Mouse (Mus musculus): ENCODE results near the gene Rin2. TPM values are rescaled to one million over a fixed set of nuclear protein-coding genes. Genes with fewer than 3 reads are reported as not detected.

Rin2 gene
- polyA plus RNA-seq, 1 experiment: not detected

DNA sequence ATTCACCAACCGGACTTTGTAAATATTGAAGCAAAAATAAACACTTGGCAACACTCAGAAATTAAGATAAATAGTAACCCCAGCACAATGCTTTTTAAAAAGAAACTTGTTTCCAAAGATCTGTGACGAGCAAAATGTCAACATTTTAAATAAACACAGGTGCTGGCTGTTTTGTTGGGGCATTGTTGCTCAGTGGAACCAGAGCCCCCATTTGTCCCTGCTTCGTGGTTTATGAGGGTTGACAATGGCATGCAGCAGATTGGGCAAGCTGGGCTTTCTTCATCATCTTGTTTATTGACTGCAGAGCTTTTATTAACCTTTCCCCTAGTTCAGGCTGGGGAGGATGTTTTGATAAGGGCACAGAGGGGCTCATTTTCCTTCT lies 1.5 kb downstream of the Rin2 start:
- TF ChIP-seq GATA1 (IDR thresholded peaks at IDR 0.05; ENCODE audit: low read length): no peak

DNA sequence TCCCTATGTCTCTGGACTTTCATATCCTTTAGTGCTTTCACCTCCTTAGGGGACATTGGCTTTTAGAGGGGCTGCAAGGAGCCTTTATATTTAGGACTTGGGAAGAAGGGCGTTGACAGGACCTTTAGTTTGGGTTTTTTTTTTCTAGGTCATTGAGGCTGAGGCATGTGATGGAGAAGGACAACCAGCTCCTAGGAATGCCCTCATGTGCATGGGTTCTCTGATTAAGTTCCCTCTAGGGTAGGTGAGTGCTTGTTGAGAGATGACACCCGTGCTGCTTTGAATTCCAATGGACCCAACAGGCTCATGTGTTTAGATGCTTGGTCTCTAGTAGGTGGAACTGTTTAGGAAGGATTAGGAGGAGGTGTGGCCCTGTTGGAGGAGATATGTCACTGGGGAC lies 1.9 kb downstream of the Rin2 start:
- TF ChIP-seq GATA1 (IDR thresholded peaks at IDR 0.05; ENCODE audit: low read length): no peak

DNA sequence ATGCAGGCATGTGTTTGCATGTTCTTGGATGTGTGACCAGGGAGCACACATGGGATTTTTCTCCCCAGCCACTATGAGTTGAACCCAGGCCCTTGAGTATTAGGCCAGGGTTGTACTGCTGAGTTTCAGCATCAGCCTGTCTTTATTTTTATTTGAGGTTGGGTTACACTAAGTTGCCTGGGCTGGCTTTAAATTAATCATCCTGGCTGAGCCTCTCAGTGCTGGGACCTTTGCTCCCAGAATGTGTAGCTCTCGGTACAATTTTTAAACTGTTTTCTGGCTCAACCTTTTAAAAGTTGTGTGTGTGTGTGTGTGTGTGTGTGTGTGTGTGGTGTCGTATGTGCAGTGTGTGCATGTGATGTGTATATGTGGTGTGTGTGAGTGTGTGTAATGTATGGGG lies 5.1 kb downstream of the Rin2 start:
- TF ChIP-seq GATA1 (IDR thresholded peaks at IDR 0.05; ENCODE audit: low read length): no peak

DNA sequence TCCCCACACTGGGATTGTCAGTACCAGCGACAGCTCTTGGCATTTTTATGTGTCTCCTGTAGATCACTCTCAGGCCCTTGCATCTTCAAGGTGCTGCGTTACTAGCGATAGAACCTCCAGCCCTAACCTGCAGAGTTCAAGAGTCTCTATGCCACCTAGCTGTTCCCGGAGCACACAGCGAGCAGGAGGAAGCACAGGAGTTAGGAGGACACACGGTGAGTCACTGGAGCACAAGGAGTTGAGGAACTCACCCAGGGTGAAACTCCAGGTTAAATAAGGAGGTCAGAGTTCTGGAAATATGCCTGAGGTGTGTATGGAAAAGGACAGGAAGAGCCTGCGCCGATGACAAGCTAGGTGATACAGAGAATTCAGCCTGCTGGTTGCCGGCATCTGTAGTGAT lies 5.7 kb downstream of the Rin2 start:
- TF ChIP-seq GATA1 (IDR thresholded peaks at IDR 0.05; ENCODE audit: low read length): no peak

DNA sequence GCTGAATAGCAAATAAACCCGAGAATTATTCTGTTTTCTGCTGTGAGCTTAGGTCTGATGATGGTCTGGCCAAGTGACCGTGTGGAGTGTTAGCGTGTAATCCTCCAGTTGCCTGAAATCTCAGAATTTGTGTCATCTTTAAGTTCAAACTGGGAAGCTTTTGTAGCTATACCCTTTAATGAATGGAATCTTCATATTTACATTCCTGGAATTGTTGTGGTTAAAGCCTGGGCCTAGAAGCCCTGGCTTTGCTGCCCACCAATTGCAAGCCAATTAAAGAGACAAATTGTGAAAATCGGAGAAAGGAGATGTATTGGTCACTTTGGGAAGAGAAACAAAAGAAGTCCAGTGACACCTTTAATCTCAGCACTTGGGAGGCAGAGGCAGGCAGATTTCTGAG lies 6.6 kb downstream of the Rin2 start:
- TF ChIP-seq GATA1 (IDR thresholded peaks at IDR 0.05; ENCODE audit: low read length): no peak

DNA sequence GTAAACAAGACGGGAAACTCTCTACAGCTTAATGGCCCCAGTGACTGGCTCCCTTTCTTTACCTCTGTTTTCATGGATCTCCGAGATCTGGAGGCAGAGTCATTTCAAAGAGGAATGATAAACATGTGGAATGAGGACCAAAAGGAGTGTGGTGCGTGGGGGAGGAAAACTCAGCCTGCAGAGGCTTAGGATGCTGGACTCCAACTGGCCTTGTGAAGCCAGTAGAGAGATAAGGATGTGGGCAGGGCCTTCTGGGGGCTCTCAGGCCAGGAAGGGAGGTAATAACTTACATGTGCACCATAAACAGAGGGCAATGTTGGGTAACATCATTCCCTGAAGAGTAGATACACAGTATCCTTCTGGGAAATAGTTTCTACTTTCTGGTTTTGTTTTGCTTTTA lies 7.9 kb downstream of the Rin2 start:
- no peak for TF ChIP-seq GATA1 (IDR thresholded peaks at IDR 0.05; ENCODE audit: low read length)

DNA sequence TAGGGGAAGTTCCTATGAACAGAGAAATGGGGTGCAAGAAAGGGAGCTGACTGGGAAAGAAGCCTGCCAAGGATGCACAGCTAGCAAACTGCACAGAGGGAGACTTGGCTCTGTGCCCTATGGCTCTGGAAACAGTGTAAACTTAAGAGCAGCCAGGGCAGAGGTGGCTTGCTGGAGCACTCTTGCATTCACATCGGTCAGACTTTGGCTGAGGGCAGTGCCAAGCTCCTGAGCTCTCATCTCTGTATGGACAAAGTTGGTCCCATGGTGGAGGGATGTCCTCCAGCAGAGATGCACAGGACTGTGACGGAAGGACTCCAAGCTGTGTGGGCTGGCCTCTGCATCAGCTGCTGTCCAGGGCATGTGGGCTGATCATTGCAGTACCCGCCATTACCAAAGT lies 8.5 kb downstream of the Rin2 start:
- TF ChIP-seq GATA1 (IDR thresholded peaks at IDR 0.05; ENCODE audit: low read length): no peak

DNA sequence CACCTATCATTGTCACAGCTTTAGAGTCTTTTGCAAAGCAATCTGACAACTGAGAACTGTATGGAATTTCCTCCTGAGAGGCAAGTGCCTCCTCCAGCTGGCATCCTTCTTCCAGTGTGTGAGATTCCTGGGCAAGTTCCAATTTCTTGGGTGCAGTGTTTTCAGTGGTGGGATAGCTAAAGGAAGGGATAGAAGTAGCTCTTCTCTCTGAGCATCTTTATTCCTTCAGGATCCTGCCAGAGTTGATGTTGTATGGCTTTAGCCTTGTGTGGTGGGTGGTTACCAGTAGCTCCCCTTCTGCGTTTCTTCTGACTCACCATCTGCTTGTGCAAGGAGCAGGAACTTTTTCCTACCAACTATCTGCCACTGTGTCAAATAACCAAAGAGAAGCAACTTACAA lies 9.1 kb downstream of the Rin2 start:
- TF ChIP-seq GATA1 (IDR thresholded peaks at IDR 0.05; ENCODE audit: low read length): no peak

DNA sequence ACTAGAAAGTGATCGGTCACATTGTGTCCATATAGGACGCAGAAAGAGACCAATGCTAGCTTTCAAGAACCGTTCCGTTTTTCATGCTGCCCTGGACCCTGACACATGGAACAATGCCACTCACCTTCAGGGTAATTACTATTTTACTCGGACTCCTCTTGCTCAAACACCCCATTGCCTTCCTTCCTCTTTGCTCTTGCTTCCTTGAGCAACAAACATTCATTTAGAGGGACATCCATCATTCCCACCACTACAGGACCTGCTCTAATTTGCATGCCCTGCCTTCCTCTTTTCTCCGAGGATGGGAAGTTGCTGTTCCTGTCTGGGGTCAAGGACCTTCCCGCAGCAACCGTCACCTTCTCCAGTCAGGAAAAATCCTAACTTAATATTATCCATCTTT lies 9.9 kb downstream of the Rin2 start:
- TF ChIP-seq GATA1 (IDR thresholded peaks at IDR 0.05; ENCODE audit: low read length): no peak

DNA sequence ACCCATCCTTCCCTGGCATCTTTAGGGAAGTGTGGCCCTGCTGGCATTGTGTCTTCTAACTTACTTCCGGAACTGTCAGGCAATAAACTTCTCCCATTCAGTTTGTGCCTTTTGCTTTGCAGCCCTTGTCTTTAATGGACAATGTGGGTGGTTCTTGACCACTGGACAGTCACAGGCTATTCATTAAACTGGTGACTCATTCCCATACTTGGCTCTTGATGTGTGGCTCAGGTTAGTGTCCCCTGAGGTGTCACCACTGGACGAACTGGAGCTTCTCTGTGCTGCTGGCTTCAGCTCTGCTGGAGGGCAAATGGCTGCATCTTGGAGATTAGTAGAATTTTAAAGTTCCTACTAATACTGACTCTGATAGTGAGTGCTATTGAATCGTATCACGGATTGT lies 11.0 kb downstream of the Rin2 start:
- TF ChIP-seq GATA1 (IDR thresholded peaks at IDR 0.05; ENCODE audit: low read length): no peak

DNA sequence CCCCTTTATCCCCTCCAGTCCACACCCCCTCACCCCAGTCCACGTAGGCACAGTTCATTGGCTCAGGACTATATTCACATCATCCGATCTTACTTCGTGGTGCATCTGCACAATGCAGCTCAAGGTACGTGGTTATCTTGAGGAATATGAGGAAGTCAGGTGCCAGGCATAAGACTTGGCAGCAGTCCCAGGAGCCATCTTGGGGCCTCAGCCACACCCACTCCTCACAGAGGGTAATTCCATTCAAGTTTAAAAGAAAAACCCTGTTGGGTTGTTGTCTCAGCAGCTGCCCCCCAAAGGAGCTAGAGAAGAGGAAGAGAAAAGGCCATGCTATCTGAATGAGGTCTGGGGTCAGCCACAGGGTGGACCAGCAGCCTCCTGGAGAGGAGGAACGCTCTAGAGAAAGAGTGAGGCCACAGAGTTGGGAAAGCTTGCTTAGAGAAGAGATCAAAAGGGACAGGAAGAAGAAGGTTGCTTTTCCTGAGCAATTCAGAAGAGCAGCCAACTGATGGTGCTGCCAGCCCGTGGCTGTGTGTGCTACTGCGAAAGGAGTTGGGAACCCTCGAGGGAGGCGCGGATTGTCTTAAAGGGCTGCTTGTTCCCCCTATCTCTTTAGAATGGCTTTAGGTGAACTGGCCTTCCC lies 16.5 kb downstream of the Rin2 start:
- TF ChIP-seq GATA1 (IDR thresholded peaks at IDR 0.05; ENCODE audit: low read length): no peak

DNA sequence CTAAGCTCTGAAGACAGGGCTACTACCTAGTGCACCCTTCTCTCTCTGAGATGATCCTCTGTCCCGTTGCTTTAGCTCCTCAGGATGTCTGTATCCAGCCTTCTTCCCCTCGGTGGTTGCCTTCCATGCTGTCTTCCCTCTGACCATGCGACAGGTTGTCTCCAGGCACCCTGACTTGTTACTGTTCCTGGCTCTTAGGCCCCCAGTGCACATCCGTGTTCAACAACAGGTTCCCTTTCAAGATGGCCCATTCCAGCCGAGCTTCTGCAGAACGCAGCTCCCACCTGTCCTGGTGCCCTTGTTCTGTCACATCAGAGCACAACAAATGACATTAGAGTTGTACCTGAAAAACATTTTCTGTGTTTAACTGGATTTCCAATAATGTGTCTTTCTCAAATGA lies 22.1 kb downstream of the Rin2 start:
- no peak for TF ChIP-seq GATA1 (IDR thresholded peaks at IDR 0.05; ENCODE audit: low read length)

DNA sequence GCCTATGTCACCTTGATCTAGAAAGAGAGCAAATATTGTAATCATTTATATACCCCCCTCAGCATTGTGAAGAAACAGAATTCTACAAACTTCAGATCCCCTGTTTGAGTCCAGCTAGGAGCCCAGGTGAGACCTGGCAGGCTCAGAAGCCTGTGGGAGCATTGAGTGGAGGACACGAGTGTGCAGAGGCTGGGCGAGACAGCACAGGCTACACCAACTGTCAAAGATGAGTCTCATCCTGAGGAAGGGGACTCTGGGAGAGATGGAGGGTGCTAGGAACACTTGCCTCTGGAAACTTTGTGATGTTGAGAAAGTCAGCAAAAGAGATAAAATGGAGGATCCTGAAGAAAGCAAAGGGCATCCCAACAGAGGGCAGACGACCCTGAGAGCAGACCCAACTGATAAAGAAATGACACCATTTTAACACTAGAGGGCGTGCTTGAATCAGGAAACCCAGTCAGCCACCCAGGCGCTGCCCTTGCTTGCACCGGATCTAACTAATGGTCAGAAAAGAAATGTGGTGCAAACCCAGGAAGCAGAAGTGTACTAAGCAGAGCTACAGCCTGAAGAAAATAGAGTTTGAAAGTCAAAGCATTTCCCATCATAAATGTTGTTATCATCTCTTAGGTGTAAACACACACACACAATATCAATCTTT lies 24.5 kb downstream of the Rin2 start:
- TF ChIP-seq GATA1 (IDR thresholded peaks at IDR 0.05; ENCODE audit: low read length): no peak

DNA sequence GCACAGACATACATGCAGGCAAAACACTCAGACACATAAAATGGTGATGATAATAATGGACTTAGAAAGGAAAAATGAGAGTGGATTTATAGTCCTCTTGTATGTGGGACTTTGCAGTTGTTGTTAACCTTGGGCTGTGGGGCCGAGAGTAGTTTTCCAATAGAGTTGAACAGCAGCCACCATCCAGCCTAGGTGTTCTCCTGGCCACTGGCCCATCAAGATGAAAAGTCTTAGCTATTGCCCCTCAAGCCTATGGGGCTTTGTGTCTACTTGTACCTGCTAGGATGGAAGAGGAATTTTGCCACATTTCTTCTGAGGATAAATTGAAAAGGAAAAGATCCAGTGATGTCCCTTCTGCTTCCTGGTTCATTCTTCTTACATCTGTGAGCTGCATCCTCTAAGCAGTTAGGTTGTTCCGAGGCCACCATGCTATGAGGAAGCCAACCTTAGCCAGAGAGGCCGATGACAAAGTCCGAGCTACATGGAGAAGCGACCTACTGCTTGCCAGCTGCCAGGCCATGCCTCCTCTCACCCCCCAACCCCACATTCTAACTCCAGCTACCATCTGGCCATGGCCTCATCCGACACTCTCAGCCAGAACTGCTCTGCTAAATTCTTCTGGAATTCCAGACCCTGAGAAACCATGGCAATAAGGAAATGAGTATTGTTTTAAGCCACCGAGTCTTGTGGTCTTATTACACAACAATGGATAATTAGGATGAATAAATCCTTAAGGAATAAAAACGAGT lies 25.4 kb downstream of the Rin2 start:
- no peak for TF ChIP-seq GATA1 (IDR thresholded peaks at IDR 0.05; ENCODE audit: low read length)

DNA sequence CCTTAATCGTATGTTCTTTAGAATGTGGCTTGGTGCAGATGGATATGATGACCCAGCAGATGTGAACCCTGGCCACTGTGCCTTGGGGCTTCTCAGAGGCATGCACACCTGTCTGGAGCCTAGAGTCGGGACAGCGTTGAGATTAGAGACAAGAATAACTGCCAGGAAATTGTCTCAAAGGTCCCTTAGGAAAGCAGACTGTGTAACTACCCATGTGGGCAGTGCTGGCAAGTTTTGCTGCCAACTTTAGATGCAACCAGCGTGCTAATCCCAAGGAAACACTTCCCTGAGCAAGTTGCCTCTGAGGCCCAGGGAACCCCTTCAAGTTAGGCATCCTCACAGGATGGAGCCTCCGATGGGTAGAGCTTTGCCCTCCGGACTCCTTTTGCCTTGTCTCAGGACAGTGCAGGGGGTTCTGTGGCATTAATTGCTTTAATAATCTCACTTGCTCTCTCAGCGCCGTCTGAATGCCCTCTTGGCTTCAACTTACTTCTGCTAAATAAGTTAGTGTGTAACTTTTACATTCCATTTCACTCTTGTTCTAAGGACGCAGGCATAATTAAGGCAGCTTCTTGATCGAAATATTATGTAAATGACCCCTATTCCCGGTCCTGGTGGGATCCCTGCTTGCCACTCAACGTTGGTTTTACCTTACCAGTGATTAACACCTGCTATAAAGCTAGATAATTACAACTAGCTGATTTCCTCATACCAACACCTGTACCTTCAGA lies 26.8 kb downstream of the Rin2 start:
- no peak for TF ChIP-seq GATA1 (IDR thresholded peaks at IDR 0.05; ENCODE audit: low read length)

DNA sequence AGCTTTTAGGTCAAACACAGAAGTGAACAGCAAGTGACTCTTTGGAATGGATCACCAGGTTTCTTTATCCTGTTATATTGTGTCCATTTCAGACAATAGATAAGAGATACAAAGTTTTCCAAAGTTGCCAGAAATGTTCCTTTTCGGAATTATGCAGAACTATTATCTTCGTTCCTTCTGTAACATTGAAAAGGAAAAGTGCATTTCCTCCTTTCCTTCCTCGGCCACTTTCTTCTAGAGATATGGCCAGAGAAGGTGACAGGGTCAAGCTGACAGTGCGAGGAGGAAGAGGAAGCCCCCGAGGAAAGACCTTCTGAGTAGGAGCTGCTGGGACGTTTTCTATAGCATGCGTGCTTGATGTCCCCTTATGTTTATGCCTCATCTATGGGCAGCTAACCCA lies 29.7 kb downstream of the Rin2 start:
- TF ChIP-seq GATA1 (IDR thresholded peaks at IDR 0.05; ENCODE audit: low read length): no peak
